Comparison of ENCODE assay signal across 22 mouse cellular contexts in the genomic region with DNA sequence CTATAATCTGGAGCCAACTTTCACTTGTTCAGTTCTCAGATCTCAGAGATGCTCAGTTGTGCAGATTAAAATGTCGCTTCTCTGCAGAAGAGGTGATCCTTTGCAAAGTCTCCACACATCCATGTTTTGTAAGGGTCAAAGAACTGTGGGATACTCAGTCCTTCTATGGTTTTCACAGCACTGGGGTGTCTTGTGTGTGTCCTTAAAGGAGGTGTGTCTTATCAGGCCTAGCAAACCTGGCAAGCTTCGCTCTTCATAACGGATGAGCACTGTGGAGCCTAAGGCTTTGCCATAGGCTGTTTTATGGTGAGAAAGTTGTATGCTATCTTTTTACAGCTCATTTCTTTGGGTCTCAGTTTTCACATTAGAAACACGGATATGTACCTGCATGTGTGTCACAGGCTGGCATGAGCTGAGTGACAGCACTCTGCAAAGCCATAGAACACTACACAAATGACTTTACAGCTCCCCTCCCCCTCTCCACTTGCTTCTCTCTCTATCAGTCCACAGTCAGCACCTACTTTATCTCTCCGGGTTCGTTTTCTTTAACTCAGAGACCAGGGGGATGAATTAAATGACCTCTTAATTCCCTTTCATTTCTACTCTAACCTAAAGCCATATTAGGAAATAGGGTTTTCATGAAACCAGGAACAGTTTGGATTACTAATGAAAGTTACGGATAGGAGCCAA. TPM values are rescaled to one million over a fixed set of nuclear protein-coding genes. Genes with fewer than 3 reads are reported as not detected.
DNase-seq lines count a peak whose midpoint lies in the region; ATAC-seq and TF ChIP-seq lines count a peak whose summit lies in the region.
"Had no signal": no experiment of that assay in that cellular context is flagged by ENCODE, and none has a peak within 500 bp of the region (broad histone marks: within the 10 kb centered on the region; RNA-seq: fewer than 3 reads in every experiment).

No protein-coding gene starts in this region.

- no peaks in the 10 kb centered on the region for H3K36me3 ChIP-seq in heart, embryonic 16.5 days (ENCODE audit: control insufficient read depth, insufficient read depth)
- H3K36me3 ChIP-seq in heart, adult 2 months (ENCODE audit: control insufficient read depth, insufficient read depth, low read length) = peaks cover 2% of the 10 kb centered on the region; the same call in 1 of the 2 replicates
- no peaks in the 10 kb centered on the region for H3K36me3 ChIP-seq in liver, embryonic 16.5 days (ENCODE audit: control insufficient read depth, insufficient read depth)
- H3K36me3 ChIP-seq: embryonic facial prominence, embryonic 10.5 days; hindbrain, embryonic 12.5 days; limb, embryonic 13.5 days; midbrain, embryonic 10.5 days; neural tube, embryonic 15.5 days had no signal

- 0 out of 2 replicates have a peak overlapping the region, but pooled peaks have one; percentile 1 for H3K4me2 ChIP-seq in heart, embryonic 16.5 days (ENCODE audit: low read depth, low read length)
- H3K4me2 ChIP-seq in liver, embryonic 16.5 days (ENCODE audit: low read depth, low read length) = peak overlapping the region; percentile 67
- H3K4me2 ChIP-seq: hindbrain, embryonic 12.5 days; limb, embryonic 13.5 days; neural tube, embryonic 15.5 days had no signal

- DNase-seq in heart, adult 2 months = no peak
- DNase-seq in c-Kit-positive CD71-positive TER-119-negative erythroid progenitor cells, embryonic 14.5 days (ENCODE audit: low read depth) = peak; percentile 70
- DNase-seq in induced T-regulatory cell, adult 2 months (ENCODE audit: low read depth) = peak; percentile 22
- DNase-seq in layer of hippocampus, adult 9-11 months = no peak
- no peak for DNase-seq in adrenal gland, adult (ENCODE audit: inconsistent age in 2 of 2, low spot score in 1 of 2)
- no peak for DNase-seq in kidney, postnatal 36 days
- DNase-seq: adrenal gland, postnatal 14 days; cerebellum, postnatal 14 days; gastrocnemius, postnatal 36 days; kidney, adult 2 months; kidney, postnatal 4 days; lung, postnatal 14 days; spleen, adult 18-20 months; thymus, postnatal 36 days had no signal

- intact Hi-C loops in heart, adult 2 months (cut with DNase I) = no loop called here

- H3K9me3 ChIP-seq in heart, embryonic 16.5 days (replicated peaks; ENCODE audit: control insufficient read depth, low read length) = no peaks in the 10 kb centered on the region
- no peaks in the 10 kb centered on the region for H3K9me3 ChIP-seq in liver, embryonic 16.5 days (replicated peaks; ENCODE audit: control insufficient read depth, low read length)
- H3K9me3 ChIP-seq: embryonic facial prominence, embryonic 10.5 days; hindbrain, embryonic 12.5 days; limb, embryonic 13.5 days; midbrain, embryonic 10.5 days; neural tube, embryonic 15.5 days had no signal

- peaks cover 15% of the 10 kb centered on the region for H3K4me1 ChIP-seq in heart, embryonic 16.5 days (ENCODE audit: control insufficient read depth, insufficient read depth, low read length)
- H3K4me1 ChIP-seq in heart, adult 2 months (ENCODE audit: control insufficient read depth, insufficient read depth, low read length) = no peaks in the 10 kb centered on the region; the same call in 1 of the 2 replicates
- H3K4me1 ChIP-seq in liver, embryonic 16.5 days (ENCODE audit: control insufficient read depth, low read depth, low read length) = peaks cover 91% of the 10 kb centered on the region
- H3K4me1 ChIP-seq: embryonic facial prominence, embryonic 10.5 days; hindbrain, embryonic 12.5 days; midbrain, embryonic 10.5 days; neural tube, embryonic 15.5 days had no signal

- ATAC-seq in heart, embryonic 16.5 days (replicated peaks; ENCODE audit: extremely low read depth, insufficient read depth, low FRiP score) = no peak
- peak; percentile 85 for ATAC-seq in liver, embryonic 16.5 days (ENCODE audit: low read depth)
- ATAC-seq: CD4-positive, CD25-positive, alpha-beta regulatory T cell, adult 4 months had no signal

- TF ChIP-seq CTCF in heart, adult 2 months (IDR thresholded peaks at IDR 0.05) = no peak

- no peak overlapping the region for H3K4me3 ChIP-seq in heart, embryonic 16.5 days (ENCODE audit: low read length)
- no peak overlapping the region for H3K4me3 ChIP-seq in heart, adult 2 months
- H3K4me3 ChIP-seq in liver, embryonic 16.5 days (ENCODE audit: low read depth, low read length) = peak overlapping the region; percentile 35
- H3K4me3 ChIP-seq: embryonic facial prominence, embryonic 10.5 days; hindbrain, embryonic 12.5 days; limb, embryonic 13.5 days; midbrain, embryonic 10.5 days; neural tube, embryonic 15.5 days had no signal

- no peak for TF ChIP-seq EP300 in heart, adult 2 months (IDR thresholded peaks at IDR 0.05; ENCODE audit: insufficient read depth, low read depth, low read length)

- no peaks in the 10 kb centered on the region for H3K27me3 ChIP-seq in heart, embryonic 16.5 days (ENCODE audit: control insufficient read depth, insufficient read depth, low read length)
- no peaks in the 10 kb centered on the region for H3K27me3 ChIP-seq in heart, adult 2 months (ENCODE audit: control insufficient read depth, insufficient read depth, low read length)
- no peaks in the 10 kb centered on the region for H3K27me3 ChIP-seq in liver, embryonic 16.5 days (ENCODE audit: control insufficient read depth, insufficient read depth, low read depth, low read length)
- H3K27me3 ChIP-seq: hindbrain, embryonic 12.5 days; limb, embryonic 13.5 days; neural tube, embryonic 15.5 days had no signal

- WGBS in heart, embryonic 16.5 days = 46% methylated on average over 7 of the region's 7 CpGs
- 66% methylated on average over 7 of the region's 7 CpGs for WGBS in heart, adult 2 months
- WGBS in liver, embryonic 16.5 days (ENCODE audit: insufficient replicate concordance) = 25% methylated on average over 7 of the region's 7 CpGs

- no peak overlapping the region for H3K9ac ChIP-seq in heart, embryonic 16.5 days (ENCODE audit: low read length)
- H3K9ac ChIP-seq in heart, adult 2 months (ENCODE audit: low read depth, low read length) = no peak overlapping the region
- peak overlapping the region; percentile 48 for H3K9ac ChIP-seq in liver, embryonic 16.5 days (ENCODE audit: low read depth, low read length)
- H3K9ac ChIP-seq: hindbrain, embryonic 12.5 days; limb, embryonic 13.5 days; neural tube, embryonic 15.5 days had no signal

- H3K79me2 ChIP-seq in heart, adult 2 months (replicated peaks; ENCODE audit: control insufficient read depth, insufficient read depth, low read length) = no peaks in the 10 kb centered on the region

- H3K27ac ChIP-seq in heart, embryonic 16.5 days (ENCODE audit: low read length) = no peak overlapping the region
- H3K27ac ChIP-seq in heart, adult 2 months = no peak overlapping the region
- peak overlapping the region; percentile 95 for H3K27ac ChIP-seq in liver, embryonic 16.5 days (ENCODE audit: low read length)
- H3K27ac ChIP-seq: embryonic facial prominence, embryonic 10.5 days; hindbrain, embryonic 12.5 days; limb, embryonic 13.5 days; midbrain, embryonic 10.5 days; neural tube, embryonic 15.5 days had no signal

- TF ChIP-seq POLR2A in heart, adult 2 months (IDR thresholded peaks at IDR 0.05; ENCODE audit: insufficient read depth, low read depth, low read length) = no peak

RNA-seq across cellular contexts. Expression of a gene that starts 49.8 kb away (rescaled TPM):
- polyA plus RNA-seq in heart, embryonic 16.5 days (2015; fragmentation: Nextera tagmentation; extraction: Ambion mirVana) = 26.9 and 27.5 TPM in 2 replicates
- 100 to 1,000 TPM in 1 of 2 experiments, 10 to 100 TPM in 1; 99.4 to 128 TPM for total RNA-seq in heart, adult 2 months (2021)
- 60.1 and 107 TPM in 2 replicates for polyA plus RNA-seq in heart, adult 2 months (2012; rRNA removed)
- polyA plus RNA-seq in liver, embryonic 16.5 days (2015; fragmentation: Nextera tagmentation; extraction: Ambion mirVana) = 43.6 and 49.6 TPM in 2 replicates

Comparison
In these comparisons a context has a peak if more than half of its experiments do, and no peak if none do; other contexts are left out.
1. DNase-seq: peak in c-Kit-positive CD71-positive TER-119-negative erythroid progenitor cells, embryonic 14.5 days (single experiment) and induced T-regulatory cell, adult 2 months (single experiment); none in heart, adult 2 months (0 of 2), layer of hippocampus, adult 9-11 months (single experiment), adrenal gland, adult (0 of 2) and kidney, postnatal 36 days (0 of 2).